Mouse (Mus musculus) kidney, adult 2 months (tissue): ENCODE data around the gene Rrn3. TPM values are rescaled to one million over a fixed set of nuclear protein-coding genes. Genes with fewer than 3 reads are reported as not detected.
"Not testable (repeated sequence)": the region's sequence is repeated elsewhere in the genome, so short reads cannot be mapped to it uniquely, and the experiment has no call there.

Experiments
- DNase-seq: peaks from one replicate; pipeline ENCODE4 v3.0.0; 2021
- H3K27ac ChIP-seq: fragments of 200-500 bp; 2 replicates; pipeline ENCODE4 v1.5.1; 2012; ENCODE audit warnings: low read depth, low read length, control low read depth, inconsistent platforms; ENCODE audit not compliant: insufficient read depth
- H3K27me3 ChIP-seq: fragments of 200-500 bp; replicated peaks from 2 replicates; pipeline ENCODE4 v1.6.1; 2012; ENCODE audit warnings: mild to moderate bottlenecking, moderate library complexity, low read length, inconsistent platforms; ENCODE audit not compliant: control insufficient read depth, insufficient read depth
- H3K36me3 ChIP-seq: fragments of 200-500 bp; 2 replicates; pipeline ENCODE4 v1.6.1; 2012; ENCODE audit warnings: mild to moderate bottlenecking, moderate library complexity, low read length, inconsistent platforms; ENCODE audit not compliant: control insufficient read depth, insufficient read depth
- H3K4me1 ChIP-seq: fragments of 200-500 bp; 2 replicates; pipeline ENCODE4 v1.6.1; 2011; ENCODE audit warnings: low read length; ENCODE audit not compliant: control insufficient read depth, insufficient read depth
- H3K4me3 ChIP-seq: fragments of 200-500 bp; 2 replicates; pipeline ENCODE4 v1.5.1; 2011; ENCODE audit warnings: mild to moderate bottlenecking, low read depth, low read length, control low read depth; ENCODE audit not compliant: insufficient read depth
- CTCF ChIP-seq: fragments of 200-500 bp; conservative IDR thresholded peaks from 2 replicates; pipeline ENCODE4 v1.5.1; 2011; ENCODE audit warnings: low read depth, mild to moderate bottlenecking, control low read depth, low read length, moderate library complexity, mixed read lengths; ENCODE audit not compliant: insufficient read depth, insufficient read length
- POLR2A ChIP-seq: fragments of 200-500 bp; IDR thresholded peaks from one replicate; pipeline ENCODE4 v1.6.1; 2011; ENCODE audit warnings: low read depth, low read length, control low read depth
- WGBS: fragments of 180-500 bp; shearing (Covaris S2); methylation state at CpG from one replicate; pipeline ENCODE4 v1.1.7; 2018; 5-methylcytosine and 5-hydroxymethylcytosine counted together
- polyA plus RNA-seq: library from polyadenylated mRNA; depleted of rRNA; stranded (reverse); fragments of >200 nt; gene quantifications from 2 replicates; pipeline ENCODE4 v1.2.3, GENCODE M21; 2012; rRNA removed

Gene Rrn3
- polyA plus RNA-seq: 9.2 and 11.0 TPM in 2 replicates

DNA sequence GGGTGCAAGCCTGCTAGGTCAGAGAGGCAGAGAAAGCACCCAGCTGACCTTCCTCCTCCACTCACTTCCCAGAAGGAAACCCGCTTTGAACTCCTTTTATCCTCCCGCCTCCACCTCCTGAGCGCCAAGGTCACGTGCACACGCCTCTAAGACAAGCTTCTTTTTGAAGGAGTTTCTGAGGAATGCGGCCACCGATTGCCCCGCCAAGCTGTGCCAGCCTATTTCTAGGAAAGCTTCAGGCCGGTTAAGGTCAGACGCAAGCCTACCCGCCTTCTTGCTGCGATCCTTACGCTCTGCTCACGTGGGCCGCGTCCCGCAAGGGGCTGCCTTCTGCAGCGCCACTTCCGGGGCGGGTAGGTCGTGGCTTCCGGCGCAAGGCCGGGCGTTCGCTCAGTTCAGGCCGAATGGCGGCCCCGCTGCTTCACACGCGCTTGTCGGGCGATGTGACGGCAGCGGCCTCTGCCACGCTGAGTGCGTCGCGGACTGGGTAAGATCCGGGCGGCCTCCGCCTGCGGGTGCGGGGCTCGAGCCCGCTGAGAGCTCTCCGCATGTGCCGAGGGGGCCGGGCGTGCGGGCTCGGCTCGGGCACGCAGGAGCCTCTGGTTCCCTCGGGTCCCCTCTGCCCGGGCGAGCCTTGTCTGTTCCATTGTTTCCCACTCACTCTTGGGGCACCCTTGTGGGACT lies at the start of gene Rrn3:
Gene Rrn3 (plus strand): TSS at position 356 of the 684 bp plus-strand sequence.
- TF ChIP-seq CTCF (no peak), POLR2A (peak; percentile 83)
- WGBS: under 1% methylated on average over 57 of the region's 57 CpGs
- H3K27ac ChIP-seq: peak within 1 kb of the TSS; percentile 83

DNA sequence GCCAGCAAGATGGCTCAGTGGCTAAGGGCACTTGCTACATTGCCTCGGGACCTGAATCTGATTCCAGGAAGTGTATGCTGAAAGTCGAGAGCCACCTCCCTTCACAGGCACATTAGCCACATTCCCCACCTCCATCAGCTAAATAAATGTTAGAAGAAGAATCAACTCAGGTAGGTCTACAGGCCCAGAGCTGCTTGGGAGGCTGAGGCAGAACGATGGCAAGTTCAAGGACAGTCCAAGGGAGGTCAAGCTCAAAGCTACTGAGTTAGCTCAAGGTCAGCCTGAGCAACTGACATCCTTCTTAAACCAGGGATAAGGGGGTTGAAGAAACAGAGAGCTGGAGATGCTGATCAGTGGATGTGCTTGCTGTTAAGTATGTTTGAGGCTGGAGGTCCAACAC lies 47.7 kb upstream of the Rrn3 start:
- Histone ChIP-seq H3K36me3 (no peaks in the 10 kb centered on the region), H3K4me1 (no peaks in the 10 kb centered on the region), H3K27me3 (no peaks in the 10 kb centered on the region), H3K4me3 (no peak overlapping the region), H3K27ac (no peak overlapping the region)
- 72% methylated on average over 3 of the region's 3 CpGs for WGBS
- no peak for DNase-seq
- TF ChIP-seq POLR2A (no peak), CTCF (no peak)

More for the DNA sequence above, at the start of gene Rrn3:
- H3K4me3 ChIP-seq: peak within 1 kb of the TSS; percentile 87
- H3K4me1 ChIP-seq: peaks cover 9% of the 10 kb centered on the region; the same call in 1 of the 2 replicates
- peak; percentile 96 for DNase-seq
- no peaks in the 10 kb centered on the region for H3K27me3 ChIP-seq
- no peaks in the 10 kb centered on the region for H3K36me3 ChIP-seq

DNA sequence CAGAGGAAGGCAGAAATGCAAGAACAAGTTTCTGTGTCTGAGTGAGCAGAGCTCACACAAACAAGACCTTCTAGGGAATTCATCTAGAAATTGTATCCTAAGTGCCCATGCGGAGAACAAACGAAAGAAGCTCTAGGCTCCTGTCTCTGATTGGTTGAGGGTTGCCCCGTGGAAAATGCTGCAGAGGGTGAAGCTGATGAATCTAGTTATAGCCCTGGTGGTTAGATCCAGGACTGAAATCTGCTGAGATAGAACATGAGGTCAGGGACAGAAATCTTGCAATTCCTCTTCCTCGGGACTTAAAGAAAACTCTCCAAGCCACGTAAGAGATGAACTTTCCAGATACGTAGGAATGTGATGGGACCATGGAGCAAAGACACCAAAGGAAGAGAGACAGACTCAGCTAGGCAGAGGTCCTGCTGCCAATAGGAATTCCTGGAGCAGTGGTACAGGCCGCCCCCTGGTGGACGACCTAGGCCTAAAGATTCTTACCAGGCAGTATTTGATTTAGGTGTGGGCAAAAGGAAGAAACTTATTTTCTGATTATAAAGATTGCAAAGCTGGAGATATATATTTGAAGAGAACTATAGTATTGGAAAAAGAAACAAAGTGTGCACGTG lies 46.9 kb upstream of the Rrn3 start:
- TF ChIP-seq POLR2A: no peak
- peak; percentile 88 for TF ChIP-seq CTCF
- H3K27ac ChIP-seq: no peak overlapping the region
- H3K36me3 ChIP-seq: no peaks in the 10 kb centered on the region
- WGBS: 20% methylated on average over 9 of the region's 9 CpGs
- no peak overlapping the region for H3K4me3 ChIP-seq
- no peaks in the 10 kb centered on the region for H3K27me3 ChIP-seq
- no peaks in the 10 kb centered on the region for H3K4me1 ChIP-seq
- DNase-seq: peak; percentile 77

DNA sequence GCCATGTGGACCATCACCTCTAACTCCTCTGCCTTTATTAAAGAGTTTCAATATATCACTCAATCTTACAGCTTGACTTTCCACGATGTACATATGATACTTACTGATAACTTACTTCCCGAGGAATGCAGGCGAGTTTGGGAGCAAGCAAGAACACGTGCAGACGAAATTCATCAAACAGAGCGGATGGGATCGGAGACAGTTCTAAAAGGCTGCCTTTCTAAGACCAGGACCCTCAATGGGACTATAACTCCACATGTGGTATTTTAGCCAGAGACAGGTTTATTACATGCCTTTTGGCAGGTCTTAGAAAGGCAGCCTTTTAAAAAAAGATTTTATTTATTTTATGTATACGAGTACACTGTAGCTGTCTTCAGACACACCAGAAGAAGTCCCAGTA lies 44.5 kb upstream of the Rrn3 start:
- H3K36me3 ChIP-seq: no peaks in the 10 kb centered on the region
- no peak overlapping the region for H3K4me3 ChIP-seq
- no peak overlapping the region for H3K27ac ChIP-seq
- 65% methylated on average over 8 of the region's 8 CpGs for WGBS
- no peaks in the 10 kb centered on the region for H3K4me1 ChIP-seq
- no peaks in the 10 kb centered on the region for H3K27me3 ChIP-seq
- no peak for DNase-seq
- TF ChIP-seq CTCF (no peak), POLR2A (no peak)

DNA sequence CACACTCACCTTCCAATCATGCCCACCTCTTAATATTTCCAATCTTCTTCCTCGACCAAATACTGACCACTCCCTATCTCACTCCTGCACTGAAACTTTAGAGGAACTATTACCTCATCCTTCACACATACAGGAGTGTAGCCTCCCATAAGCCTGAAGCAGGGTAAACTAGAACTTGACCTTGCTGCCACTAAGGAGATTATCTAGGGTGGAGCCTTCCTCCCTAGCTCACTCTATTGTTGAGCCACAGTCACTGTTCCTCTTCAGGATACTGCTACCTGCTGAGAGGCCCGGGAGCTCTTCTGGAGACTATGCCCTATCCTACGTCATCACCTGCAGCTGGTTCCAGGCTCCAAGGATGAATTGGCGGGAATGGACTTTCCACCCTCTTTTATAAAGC lies 41.5 kb upstream of the Rrn3 start:
- H3K27me3 ChIP-seq, H3K4me3 ChIP-seq, H3K36me3 ChIP-seq, H3K27ac ChIP-seq, DNase-seq, H3K4me1 ChIP-seq: not testable (repeated sequence)
- 63% methylated on average over 4 of the region's 4 CpGs for WGBS

DNA sequence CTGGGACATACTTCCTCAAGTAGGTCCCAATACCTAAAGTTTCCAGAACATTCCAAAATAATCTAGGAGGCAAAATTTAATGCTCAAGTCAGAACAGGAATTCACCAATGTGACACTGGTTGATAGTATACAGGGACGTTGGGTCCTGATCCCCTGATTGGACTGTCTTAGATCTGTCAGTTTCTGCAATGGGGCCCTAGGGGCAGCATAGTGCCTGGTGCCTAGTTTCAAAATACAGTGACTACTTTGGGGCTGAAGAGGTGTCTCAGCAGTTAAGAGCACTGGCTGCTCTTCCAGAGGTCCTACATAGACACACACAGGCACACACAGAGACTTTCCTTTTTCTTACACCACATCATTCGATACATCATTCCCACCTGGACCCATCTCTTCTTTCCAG lies 39.7 kb upstream of the Rrn3 start:
- 59% methylated on average over 2 of the region's 2 CpGs for WGBS
- TF ChIP-seq POLR2A: no peak

DNA sequence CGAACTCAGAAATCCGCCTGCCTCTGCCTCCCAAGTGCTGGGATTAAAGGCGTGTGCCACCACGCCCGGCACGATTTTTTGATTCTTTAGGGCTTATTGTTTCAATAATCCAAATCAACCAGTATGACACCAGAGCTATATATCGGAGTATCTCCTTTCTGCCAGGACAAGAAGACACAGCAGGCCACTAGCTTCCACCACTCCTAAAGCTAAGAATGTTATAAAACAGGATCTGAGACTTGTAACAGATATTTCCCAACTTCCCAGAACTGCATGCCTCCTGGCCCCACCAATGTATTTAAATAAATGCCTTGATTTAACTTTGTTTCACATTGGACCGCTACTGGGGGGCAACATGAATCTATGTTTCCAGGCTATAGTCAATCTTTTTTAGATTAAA lies 32.8 kb upstream of the Rrn3 start:
- H3K4me1 ChIP-seq: no peaks in the 10 kb centered on the region

More for the DNA sequence above, 39.7 kb upstream of the Rrn3 start:
- H3K27ac ChIP-seq: no peak overlapping the region
- H3K4me1 ChIP-seq: no peaks in the 10 kb centered on the region
- no peak for DNase-seq
- no peak overlapping the region for H3K4me3 ChIP-seq
- no peaks in the 10 kb centered on the region for H3K36me3 ChIP-seq
- no peaks in the 10 kb centered on the region for H3K27me3 ChIP-seq

More for the DNA sequence above, 32.8 kb upstream of the Rrn3 start:
- TF ChIP-seq CTCF (no peak), POLR2A (no peak)
- H3K4me3 ChIP-seq: no peak overlapping the region
- DNase-seq: no peak
- WGBS: 88% methylated on average over 8 of the region's 8 CpGs
- H3K36me3 ChIP-seq: no peaks in the 10 kb centered on the region
- no peaks in the 10 kb centered on the region; the same call in 1 of the 2 replicates for H3K27me3 ChIP-seq
- no peak overlapping the region for H3K27ac ChIP-seq
